Comparison of ENCODE assay signal across 9 mouse cellular contexts in genomic region chr19:46991145-46991544, GRCm38 (mm10). TPM values are rescaled to one million over a fixed set of nuclear protein-coding genes. Genes with fewer than 3 reads are reported as not detected.
DNase-seq lines count a peak whose midpoint lies in the region; ATAC-seq and TF ChIP-seq lines count a peak whose summit lies in the region.
"Had no signal": no experiment of that assay in that cellular context is flagged by ENCODE, and none has a peak within 500 bp of the region (broad histone marks: within the 10 kb centered on the region; RNA-seq: fewer than 3 reads in every experiment).

No protein-coding gene starts in this region.

- no peak for TF ChIP-seq POLR2A in brain, embryonic 14.5 days (IDR thresholded peaks at IDR 0.05; ENCODE audit: borderline replicate concordance, extremely low read depth, insufficient read depth, insufficient read length, poor library complexity, severe bottlenecking)

- H3K27ac ChIP-seq in kidney, embryonic 15.5 days, result no peak overlapping the region
- no peak overlapping the region for H3K27ac ChIP-seq in left cerebral cortex, adult 2 months
- no peak overlapping the region for H3K27ac ChIP-seq in midbrain, embryonic 14.5 days (replicated peaks; ENCODE audit: low read depth, low read length)
- H3K27ac ChIP-seq: neural tube, embryonic 13.5 days had no signal

- no peak overlapping the region for H3K4me2 ChIP-seq in kidney, embryonic 15.5 days
- no peak overlapping the region for H3K4me2 ChIP-seq in midbrain, embryonic 14.5 days (ENCODE audit: low read length)
- H3K4me2 ChIP-seq: neural tube, embryonic 13.5 days had no signal

- H3K9ac ChIP-seq in kidney, embryonic 15.5 days, result no peak overlapping the region
- H3K9ac ChIP-seq in midbrain, embryonic 14.5 days (replicated peaks; ENCODE audit: low read length), result no peak overlapping the region
- H3K9ac ChIP-seq: neural tube, embryonic 13.5 days had no signal

- WGBS in kidney, embryonic 15.5 days, result 14% methylated on average over 5 of the region's 5 CpGs
- 11% methylated on average over 5 of the region's 5 CpGs for WGBS in midbrain, embryonic 14.5 days

- no peaks in the 10 kb centered on the region for H3K36me3 ChIP-seq in kidney, embryonic 15.5 days
- no peaks in the 10 kb centered on the region for H3K36me3 ChIP-seq in midbrain, embryonic 14.5 days (ENCODE audit: control insufficient read depth, insufficient read depth, low read length)
- H3K36me3 ChIP-seq: neural tube, embryonic 13.5 days had no signal

- TF ChIP-seq CTCF in brain, embryonic 14.5 days (IDR thresholded peaks at IDR 0.05; ENCODE audit: borderline replicate concordance, extremely low read depth, insufficient read depth, insufficient read length), result peak; percentile 95
- peak; percentile 97 for TF ChIP-seq CTCF in left cerebral cortex, adult 2 months (IDR thresholded peaks at IDR 0.05)

- H3K4me3 ChIP-seq in kidney, embryonic 15.5 days (replicated peaks), result no peak overlapping the region
- H3K4me3 ChIP-seq in left cerebral cortex, adult 2 months, result no peak overlapping the region
- no peak overlapping the region for H3K4me3 ChIP-seq in midbrain, embryonic 14.5 days (replicated peaks; ENCODE audit: low read depth, low read length)
- H3K4me3 ChIP-seq: neural tube, embryonic 13.5 days had no signal

- peak; percentile 88 for DNase-seq in kidney, adult 18-20 months
- DNase-seq in brain, embryonic 14.5 days (ENCODE audit: low read depth), result peak; percentile 85
- DNase-seq in heart, postnatal 25 days (ENCODE audit: low spot score), result peak; percentile 42
- DNase-seq in left cerebral cortex, adult 2 months (ENCODE audit: extremely low spot score in 1 of 2, low spot score in 2 of 2), result peak; percentile 77 to 85
- DNase-seq in midbrain, embryonic 14.5 days, result peak; percentile 90
- DNase-seq in spleen, postnatal 36 days (ENCODE audit: low spot score in 2 of 2), result peak; percentile 65 to 76

- peaks cover 35% of the 10 kb centered on the region for H3K4me1 ChIP-seq in kidney, embryonic 15.5 days
- H3K4me1 ChIP-seq in midbrain, embryonic 14.5 days (ENCODE audit: control insufficient read depth, insufficient read depth, low read length), result 0 out of 2 replicates have a peak, but pooled peaks cover 2% of the 10 kb centered on the region

- ATAC-seq in kidney, embryonic 15.5 days (replicated peaks; ENCODE audit: low FRiP score), result no peak
- peak; percentile 69 for ATAC-seq in erythroid progenitor cell, adult 5-6 weeks (replicated peaks; ENCODE audit: low FRiP score, poor library complexity, severe bottlenecking)
- no peak for ATAC-seq in midbrain, embryonic 14.5 days (ENCODE audit: low FRiP score, low TSS enrichment)

- H3K9me3 ChIP-seq in kidney, embryonic 15.5 days (replicated peaks), result no peaks in the 10 kb centered on the region
- H3K9me3 ChIP-seq in midbrain, embryonic 14.5 days (ENCODE audit: control insufficient read depth, low read length), result no peaks in the 10 kb centered on the region
- H3K9me3 ChIP-seq: neural tube, embryonic 13.5 days had no signal

- H3K27me3 ChIP-seq in kidney, embryonic 15.5 days, result no peaks in the 10 kb centered on the region
- H3K27me3 ChIP-seq in midbrain, embryonic 14.5 days (ENCODE audit: control insufficient read depth, insufficient read depth, low read length), result no peaks in the 10 kb centered on the region
- H3K27me3 ChIP-seq: neural tube, embryonic 13.5 days had no signal

- intact Hi-C loops in heart, postnatal 25 days (cut with DNase I), result loop anchor here (1.0 to 10.0 kb wide), 3 partner anchors 115 to 316 kb away; partner anchors contain the start of gene Cyp17a1
- intact Hi-C loops in left cerebral cortex, adult 2 months (cut with DNase I), result loop anchor here (1.0 to 5.0 kb wide), 3 partner anchors 94 to 230 kb away; partner anchors contain the start of gene Cnnm2

RNA-seq across cellular contexts. Expression of gene Ina, which starts 23.4 kb away (rescaled TPM):
- polyA plus RNA-seq in kidney, embryonic 15.5 days (2015; fragmentation: Nextera tagmentation; extraction: Ambion mirVana), result 1.8 and 4.4 TPM in 2 replicates
- 413 and 626 TPM in 2 replicates for polyA plus RNA-seq in brain, embryonic 14.5 days (2012; rRNA removed)
- total RNA-seq in erythroid progenitor cell, adult 5-6 weeks (2015; ENCODE audit: low replicate concordance), result not detected in 2 replicates
- total RNA-seq in erythroid progenitor cell, adult 5-6 weeks (2017; ENCODE audit: low replicate concordance), result not detected in 2 replicates
- not detected for total RNA-seq in heart, postnatal 25 days (2021)
- 100 to 1,000 TPM; 219 to 227 TPM for total RNA-seq in left cerebral cortex, adult 2 months (2021)
- 605 and 611 TPM in 2 replicates for polyA plus RNA-seq in midbrain, embryonic 14.5 days (2014; fragmentation: Nextera tagmentation; extraction: Ambion mirVana)

RNA-seq across cellular contexts. Expression of gene Nt5c2, which starts 23.8 kb away (rescaled TPM):
- 79.6 and 81.5 TPM in 2 replicates for polyA plus RNA-seq in kidney, embryonic 15.5 days (2015; fragmentation: Nextera tagmentation; extraction: Ambion mirVana)
- polyA plus RNA-seq in brain, embryonic 14.5 days (2012; rRNA removed), result 40.1 and 49.2 TPM in 2 replicates
- total RNA-seq in erythroid progenitor cell, adult 5-6 weeks (2015; ENCODE audit: low replicate concordance), result 26.4 and 41.4 TPM in 2 replicates
- total RNA-seq in erythroid progenitor cell, adult 5-6 weeks (2017; ENCODE audit: low replicate concordance), result 34.8 and 47.9 TPM in 2 replicates
- 10 to 100 TPM; 65.0 to 71.7 TPM for total RNA-seq in heart, postnatal 25 days (2021)
- 10 to 100 TPM; 73.7 to 82.1 TPM for total RNA-seq in left cerebral cortex, adult 2 months (2021)
- 89.9 and 91.1 TPM in 2 replicates for polyA plus RNA-seq in midbrain, embryonic 14.5 days (2014; fragmentation: Nextera tagmentation; extraction: Ambion mirVana)

RNA-seq across cellular contexts. Expression of gene Pcgf6, which starts 59.6 kb away (rescaled TPM):
- polyA plus RNA-seq in kidney, embryonic 15.5 days (2015; fragmentation: Nextera tagmentation; extraction: Ambion mirVana), result 25.6 and 26.2 TPM in 2 replicates
- 65.2 and 81.7 TPM in 2 replicates for polyA plus RNA-seq in brain, embryonic 14.5 days (2012; rRNA removed)
- 6.7 and 8.6 TPM in 2 replicates for total RNA-seq in erythroid progenitor cell, adult 5-6 weeks (2015; ENCODE audit: low replicate concordance)
- 0.61 and 1.4 TPM in 2 replicates for total RNA-seq in erythroid progenitor cell, adult 5-6 weeks (2017; ENCODE audit: low replicate concordance)
- 1 to 10 TPM; 2.8 to 3.2 TPM for total RNA-seq in heart, postnatal 25 days (2021)
- total RNA-seq in left cerebral cortex, adult 2 months (2021), result 10 to 100 TPM; 20.0 to 20.1 TPM
- polyA plus RNA-seq in midbrain, embryonic 14.5 days (2014; fragmentation: Nextera tagmentation; extraction: Ambion mirVana), result 32.2 and 33.6 TPM in 2 replicates

Comparison
In these comparisons a context has a peak if more than half of its experiments do, and no peak if none do; other contexts are left out.
1. RNA of gene Ina, which starts 23.4 kb away (total RNA-seq): 219 to 227 TPM in left cerebral cortex, adult 2 months; not detected in heart, postnatal 25 days and not detected in erythroid progenitor cell, adult 5-6 weeks; every median in the first group is over 100 times any median in the second.
2. Peak in every context shown above with its lines, with median percentiles within 50 percentile points of each other: DNase-seq.